Mouse (Mus musculus): ENCODE measurements around the gene Tmem132b.

- TF ChIP-seq CTCF (IDR thresholded peaks at IDR 0.05; ENCODE audit: low read depth, low read length) (no peak), POLR2A (IDR thresholded peaks at IDR 0.05; ENCODE audit: borderline replicate concordance, low read depth, low read length) (no peak)
Measured at GRCm38 (mm10) chr5:125700234-125700633, 168.7 kb downstream of the Tmem132b start.

Data from bone marrow macrophage, adult 2 months (primary cell).